Mouse (Mus musculus) thymus, adult 2 months (tissue): ENCODE data around the gene Lrba.

Experiments
- CTCF ChIP-seq: fragments of 200-500 bp; IDR thresholded peaks from 2 replicates; pipeline ENCODE4 v1.5.1; 2012; ENCODE audit warnings: mild to moderate bottlenecking, control low read depth, low read length, moderate library complexity, borderline replicate concordance; ENCODE audit not compliant: control insufficient read depth, poor library complexity, insufficient read depth; ENCODE audit errors: extremely low read depth
- POLR2A ChIP-seq: fragments of 200-500 bp; IDR thresholded peaks from 2 replicates; pipeline ENCODE4 v1.6.1; 2012; ENCODE audit warnings: mild to moderate bottlenecking, low read length, control low read depth, moderate library complexity; ENCODE audit not compliant: control insufficient read depth, poor library complexity, insufficient read depth; ENCODE audit errors: extremely low read depth

- TF ChIP-seq CTCF (no peak), POLR2A (no peak)
Observed at GRCm38 (mm10) chr3:86560281-86561022, 336.0 kb downstream of the Lrba start.
